Mouse (Mus musculus) right cerebral cortex, postnatal 36 days (tissue): ENCODE data around the gene Clptm1.
"Not testable (repeated sequence)": the region's sequence is repeated elsewhere in the genome, so short reads cannot be mapped to it uniquely, and the experiment has no call there.

ENCODE experiments used
- DNase-seq, 2 experiments: peaks; one replicate each; pipeline ENCODE4 v3.0.0; 2022; ENCODE audit warnings: low spot score in 2 of 2, mixed read lengths in 1 of 2

The Clptm1 gene

GRCm38 (mm10) chr7:19609641-19610332 lies 55.0 kb downstream of the Clptm1 start:
- DNase-seq: no peak

- no peak for DNase-seq
Observed at GRCm38 (mm10) chr7:19607291-19607690, 57.5 kb downstream of the Clptm1 start.

- DNase-seq: not testable (repeated sequence)
Observed at GRCm38 (mm10) chr7:19604606-19605214, 60.1 kb downstream of the Clptm1 start.

GRCm38 (mm10) chr7:19603849-19604605 lies 60.8 kb downstream of the Clptm1 start, which contains the start of gene Clasrp:
Gene Clasrp (minus strand): TSS chr7:19604486.
- DNase-seq: peak; percentile 89 to 91

- no peak for DNase-seq
Observed at GRCm38 (mm10) chr7:19603055-19603454, 61.8 kb downstream of the Clptm1 start.

- peak in 1 of 2 experiments; percentile 45 for DNase-seq
Observed at GRCm38 (mm10) chr7:19600562-19600961, 64.3 kb downstream of the Clptm1 start.

- no peak for DNase-seq
Observed at GRCm38 (mm10) chr7:19593061-19593730, 71.6 kb downstream of the Clptm1 start.

- peak; percentile 41 to 72 for DNase-seq
Observed at GRCm38 (mm10) chr7:19589917-19590316, 74.9 kb downstream of the Clptm1 start.

- no peak for DNase-seq
Observed at GRCm38 (mm10) chr7:19589207-19589606, 75.6 kb downstream of the Clptm1 start.

- DNase-seq: no peak
Observed at GRCm38 (mm10) chr7:19586269-19586668, 78.6 kb downstream of the Clptm1 start.
